Mouse (Mus musculus) G1E (cell line): ENCODE results near the gene Rgl1. TPM values are rescaled to one million over a fixed set of nuclear protein-coding genes. Genes with fewer than 3 reads are reported as not detected.
A peak's percentile ranks its signal among the peaks of the same experiment; 100 is the strongest.

ENCODE experiments used
- ATAC-seq: 2 replicates; pipeline ENCODE4 v1.8.0; 2016; ENCODE audit warnings: mild to moderate bottlenecking; ENCODE audit not compliant: insufficient number of reproducible peaks, poor library complexity, low FRiP score, severe bottlenecking; ENCODE audit errors: extremely low read depth
- DNase-seq: peaks from one replicate; pipeline ENCODE4 v3.0.0; 2012; ENCODE audit warnings: low spot score
- H3K27me3 ChIP-seq: 2 replicates; pipeline ENCODE4 v1.6.1; 2012; ENCODE audit warnings: mild to moderate bottlenecking, low read length, inconsistent platforms; ENCODE audit not compliant: insufficient read depth
- H3K36me3 ChIP-seq: replicated peaks from 2 replicates; pipeline ENCODE3; 2012; ENCODE audit warnings: mild to moderate bottlenecking, inconsistent platforms
- H3K4me1 ChIP-seq: 2 replicates; pipeline ENCODE4 v1.6.1; 2012; ENCODE audit warnings: low read depth, low read length, inconsistent platforms, mixed read lengths; ENCODE audit not compliant: insufficient read depth
- H3K4me3 ChIP-seq: 2 replicates; pipeline ENCODE4 v1.5.1; 2012; ENCODE audit warnings: low read depth, mild to moderate bottlenecking, inconsistent platforms, low read length, moderate library complexity, mixed read lengths
- H3K9me3 ChIP-seq: replicated peaks from 2 replicates; pipeline ENCODE4 v1.6.1; 2012; ENCODE audit warnings: inconsistent platforms
- CTCF ChIP-seq: IDR thresholded peaks from 2 replicates; pipeline ENCODE4 v1.5.1; 2012; ENCODE audit warnings: low read depth, low read length, inconsistent platforms, mixed read lengths
- GATA1 ChIP-seq: IDR thresholded peaks from 2 replicates; pipeline ENCODE4 v1.6.1; 2012; ENCODE audit warnings: borderline replicate concordance, low read length, inconsistent platforms, mixed read lengths
- GATA2 ChIP-seq: IDR thresholded peaks from 2 replicates; pipeline ENCODE4 v1.6.1; 2012; ENCODE audit warnings: low read depth, low read length, inconsistent platforms, borderline replicate concordance
- POLR2AphosphoS5 ChIP-seq: IDR thresholded peaks from 2 replicates; pipeline ENCODE4 v1.6.1; 2012; ENCODE audit warnings: low read depth, low read length, inconsistent platforms; ENCODE audit not compliant: insufficient replicate concordance
- TAL1 ChIP-seq: conservative IDR thresholded peaks from 2 replicates; pipeline ENCODE4 v1.6.1; 2012; ENCODE audit warnings: low read depth, low read length, inconsistent platforms, mixed read lengths
- polyA plus RNA-seq: library from polyadenylated mRNA; stranded (reverse); fragments of >175 nt; gene quantifications from 2 replicates; pipeline ENCODE4 v1.2.3, GENCODE M21; 2012
- total RNA-seq, 2 experiments: library from RNA; stranded (forward) in 1 of 2; stranded (reverse) in 1 of 2; fragments of 200-1000 nt in 1 of 2; fragments of >200 nt in 1 of 2; fragmentation: Nextera tagmentation in 1 of 2; gene quantifications; 2 replicates each; pipeline ENCODE4 v1.2.3; 2014 to 2017

The Rgl1 gene
- total and polyA plus RNA-seq, 3 experiments: 0.21 to 5.7 (median 4.0) TPM

GRCm38 (mm10) chr1:152618896-152619295, 147.3 kb downstream of the Rgl1 start:
- Histone ChIP-seq H3K4me3 (no peak overlapping the region), H3K4me1 (peaks cover 2% of the 10 kb centered on the region; the same call in 1 of the 2 replicates), H3K27me3 (0 out of 2 replicates have a peak, but pooled peaks cover 2% of the 10 kb centered on the region), H3K9me3 (peaks cover 9% of the 10 kb centered on the region), H3K36me3 (no peaks in the 10 kb centered on the region)
- ATAC-seq (no peak), DNase-seq (no peak)
- TF ChIP-seq TAL1: no peak
- TF ChIP-seq CTCF: no peak
- TF ChIP-seq GATA2: no peak
- no peak for TF ChIP-seq POLR2AphosphoS5
- TF ChIP-seq GATA1: no peak

GRCm38 (mm10) chr1:152618381-152618780, 147.8 kb downstream of the Rgl1 start:
- H3K36me3 ChIP-seq: no peaks in the 10 kb centered on the region
- H3K9me3 ChIP-seq: peaks cover 9% of the 10 kb centered on the region
- no peak overlapping the region for H3K4me3 ChIP-seq
- ATAC-seq (no peak), DNase-seq (no peak)
- H3K27me3 ChIP-seq: 0 out of 2 replicates have a peak, but pooled peaks cover 2% of the 10 kb centered on the region
- no peak for TF ChIP-seq GATA2
- TF ChIP-seq TAL1: no peak
- peak; percentile 24; the same call in 1 of the 2 replicates for TF ChIP-seq CTCF
- H3K4me1 ChIP-seq: peaks cover 2% of the 10 kb centered on the region; the same call in 1 of the 2 replicates

- peak; percentile 67 for ATAC-seq
- no peak overlapping the region for H3K4me3 ChIP-seq
- TF ChIP-seq CTCF: no peak
- no peak for TF ChIP-seq GATA1
- TF ChIP-seq TAL1: no peak
- TF ChIP-seq GATA2: no peak
- TF ChIP-seq POLR2AphosphoS5: no peak
- no peak for DNase-seq
- H3K27me3 ChIP-seq: no peaks in the 10 kb centered on the region
- H3K9me3 ChIP-seq: peaks cover 10% of the 10 kb centered on the region
- peaks cover 2% of the 10 kb centered on the region; the same call in 1 of the 2 replicates for H3K4me1 ChIP-seq
- no peaks in the 10 kb centered on the region for H3K36me3 ChIP-seq
These were observed 148.3 kb downstream of the Rgl1 start for GRCm38 (mm10) chr1:152617745-152618342.

- Histone ChIP-seq H3K36me3 (no peaks in the 10 kb centered on the region), H3K4me3 (no peak overlapping the region), H3K4me1 (peaks cover 2% of the 10 kb centered on the region; the same call in 1 of the 2 replicates), H3K9me3 (peaks cover 14% of the 10 kb centered on the region), H3K27me3 (no peaks in the 10 kb centered on the region)
- DNase-seq: no peak
- no peak for TF ChIP-seq TAL1
- TF ChIP-seq CTCF: no peak
- no peak for TF ChIP-seq POLR2AphosphoS5
- TF ChIP-seq GATA1: no peak
- TF ChIP-seq GATA2: no peak
- no peak; the same call in 1 of the 2 replicates for ATAC-seq
These were observed 149.4 kb downstream of the Rgl1 start for GRCm38 (mm10) chr1:152616777-152617057.

GRCm38 (mm10) chr1:152615987-152616776, 150.0 kb downstream of the Rgl1 start:
- DNase-seq (no peak), ATAC-seq (peak; percentile 38; the same call in 1 of the 2 replicates)
- no peaks in the 10 kb centered on the region for H3K36me3 ChIP-seq
- H3K9me3 ChIP-seq: peaks cover 14% of the 10 kb centered on the region
- H3K27me3 ChIP-seq: no peaks in the 10 kb centered on the region
- no peak for TF ChIP-seq CTCF
- no peak for TF ChIP-seq POLR2AphosphoS5
- TF ChIP-seq TAL1: no peak
- TF ChIP-seq GATA2: no peak
- TF ChIP-seq GATA1: no peak
- H3K4me3 ChIP-seq: no peak overlapping the region; the same call in 1 of the 2 replicates
- H3K4me1 ChIP-seq: peaks cover 2% of the 10 kb centered on the region; the same call in 1 of the 2 replicates

GRCm38 (mm10) chr1:152614743-152615380, 151.3 kb downstream of the Rgl1 start:
- no peak for ATAC-seq

More at GRCm38 (mm10) chr1:152614743-152615380, 151.3 kb downstream of the Rgl1 start:
- Histone ChIP-seq H3K4me3 (no peak overlapping the region), H3K36me3 (no peaks in the 10 kb centered on the region), H3K27me3 (no peaks in the 10 kb centered on the region), H3K9me3 (peaks cover 14% of the 10 kb centered on the region), H3K4me1 (peaks cover 2% of the 10 kb centered on the region; the same call in 1 of the 2 replicates)
- DNase-seq: no peak
- TF ChIP-seq POLR2AphosphoS5 (no peak), GATA2 (no peak), TAL1 (no peak), GATA1 (no peak), CTCF (no peak)
